Mouse (Mus musculus) natural killer cell, adult 2 months (primary cell): ENCODE data around the gene Zc3h4.

Experiments
- DNase-seq, 2 experiments: peaks; one replicate each; pipeline ENCODE4 v3.0.0; 2022; ENCODE audit warnings: low spot score in 2 of 2

Zc3h4 gene

DNA sequence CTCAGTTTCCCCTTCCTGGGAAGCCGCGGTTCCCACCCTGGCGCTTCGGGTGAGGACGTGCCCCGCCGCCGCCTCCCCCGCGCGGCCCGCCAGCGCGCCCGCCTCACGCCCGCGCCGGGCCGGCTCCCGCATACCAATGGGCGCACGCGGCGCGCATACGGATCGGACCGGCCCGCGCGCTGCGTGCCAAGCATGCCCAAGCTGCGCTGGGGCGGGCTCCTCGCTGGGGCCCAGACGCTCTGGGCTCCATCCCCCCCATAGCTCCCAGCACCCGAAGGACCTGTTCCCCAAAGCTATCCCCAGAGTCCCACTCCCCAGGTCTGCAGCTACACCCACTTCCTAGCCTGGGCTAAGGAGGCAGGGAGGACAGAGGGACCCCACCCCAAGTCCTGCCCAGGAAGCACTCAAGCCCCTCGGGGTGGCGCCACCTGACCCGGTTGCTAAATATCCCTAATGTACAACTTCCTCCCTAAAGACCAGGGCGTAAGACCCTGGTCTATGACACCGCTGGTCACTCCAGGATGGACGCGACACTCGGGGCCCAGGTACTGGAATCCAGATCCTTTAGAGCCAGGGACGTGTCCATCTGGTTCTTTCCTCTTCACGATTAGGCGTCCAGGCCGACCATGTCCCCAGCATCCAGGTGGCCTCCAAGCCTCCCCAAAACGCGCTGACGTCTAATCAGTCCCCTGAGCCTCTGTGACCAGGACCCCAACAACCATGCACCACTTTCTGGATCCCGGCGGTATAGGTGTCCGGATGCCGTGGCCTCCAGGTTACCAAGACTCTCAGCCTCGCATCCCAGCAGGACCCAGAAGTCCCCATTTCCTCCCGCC lies 75.3 kb downstream of the Zc3h4 start:
- DNase-seq: no peak

DNA sequence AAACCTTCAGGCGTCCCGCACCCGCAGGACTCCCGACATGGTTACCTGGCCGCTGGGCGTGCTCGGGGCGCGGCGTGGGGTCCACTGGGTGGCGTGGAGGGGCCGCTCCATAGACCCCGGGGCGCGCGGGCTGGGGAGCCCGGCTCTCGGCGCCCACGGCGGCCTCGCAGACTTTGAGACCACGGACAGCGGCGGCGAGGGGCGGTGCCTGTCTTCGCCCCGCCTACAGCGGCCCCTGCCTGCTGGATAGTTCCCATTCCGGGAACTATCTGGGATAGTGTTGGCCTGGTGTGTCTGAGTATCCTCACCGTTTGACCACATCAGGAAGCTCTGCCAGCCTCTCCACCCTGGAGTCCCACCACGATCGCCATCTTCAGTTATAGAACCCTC lies 75.9 kb downstream of the Zc3h4 start:
- no peak for DNase-seq

DNA sequence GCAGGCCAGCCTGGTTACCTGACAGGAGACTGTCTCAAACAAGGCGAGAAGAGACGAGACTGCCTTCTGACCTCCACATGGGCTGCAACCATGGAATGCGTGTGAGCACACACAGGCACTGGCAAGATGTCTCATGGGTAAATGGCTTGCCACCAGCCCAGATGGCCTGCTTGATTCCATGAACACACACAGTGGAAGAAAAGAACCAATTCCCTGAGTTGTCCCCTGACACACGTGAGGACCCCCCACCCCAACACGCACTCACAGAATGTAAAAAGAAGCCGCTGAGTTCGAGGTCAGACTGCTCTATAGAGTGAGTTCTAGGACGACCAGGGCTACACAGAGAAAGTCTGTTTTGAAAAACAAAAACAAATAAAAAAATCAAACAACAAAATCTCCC lies 76.9 kb downstream of the Zc3h4 start, which contains the start of gene Npas1:
TSS of gene Npas1 (minus strand) at position 101 of the 400 bp plus-strand sequence.
- DNase-seq: no peak
